Mouse (Mus musculus) bone marrow macrophage, adult 2 months (primary cell): ENCODE measurements around the gene Kl.

Source experiments
- CTCF ChIP-seq: IDR thresholded peaks from 2 replicates; pipeline ENCODE4 v1.5.1; 2012; ENCODE audit warnings: low read depth, mild to moderate bottlenecking, low read length, moderate library complexity
- POLR2A ChIP-seq: IDR thresholded peaks from 2 replicates; pipeline ENCODE4 v1.6.1; 2012; ENCODE audit warnings: mild to moderate bottlenecking, low read depth, low read length, borderline replicate concordance

- TF ChIP-seq CTCF = no peak
- no peak for TF ChIP-seq POLR2A
These were observed 68.4 kb downstream of the Kl start for GRCm38 (mm10) chr5:151020831-151021230.
